Mouse (Mus musculus) CH12.LX (cell line): Measurements from ENCODE around the gene Gm4565.
"Not testable (repeated sequence)": the region's sequence is repeated elsewhere in the genome, so short reads cannot be mapped to it uniquely, and the experiment has no call there.

Source experiments
- CTCF ChIP-seq, 2 experiments: IDR thresholded peaks in 1 of 2; conservative IDR thresholded peaks in 1 of 2; 2 replicates each; pipeline ENCODE4 v1.5.1; 2011 to 2012; ENCODE audit warnings: low read depth in 2 of 2, low read length in 2 of 2, improper control_type of control experiment in 1 of 2, inconsistent platforms in 1 of 2, mild to moderate bottlenecking in 1 of 2, moderate library complexity in 1 of 2
- RAD21 ChIP-seq: IDR thresholded peaks from 2 replicates; pipeline ENCODE4 v1.6.1; 2011; ENCODE audit warnings: low read depth, mild to moderate bottlenecking, low read length, improper control_type of control experiment, moderate library complexity

DNA sequence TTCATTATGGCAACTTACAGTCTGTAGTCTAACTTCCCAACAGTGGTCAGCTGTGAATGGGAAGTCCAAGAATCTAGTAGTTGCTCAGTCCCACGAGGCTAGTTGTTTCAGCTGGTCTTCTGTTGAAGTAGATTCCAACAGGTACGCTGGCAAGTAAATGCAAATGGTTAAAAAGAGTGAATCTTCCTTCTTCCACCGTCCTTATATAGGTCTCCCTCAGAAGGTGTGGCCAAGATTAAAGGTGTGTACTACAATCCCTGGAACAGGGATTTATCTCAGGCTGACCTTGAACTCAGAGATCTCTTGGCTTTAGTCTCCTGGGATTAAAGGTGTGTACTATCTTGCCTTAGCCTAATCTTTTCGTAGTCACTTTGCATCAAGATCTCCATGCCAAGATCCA, at the start of gene Gm4565:
- TF ChIP-seq RAD21; CTCF (conservative IDR thresholded peaks at IDR 0.05 in 1 of 2, IDR thresholded peaks at IDR 0.05 in 1 of 2; ENCODE audit: low read depth in 2 of 2, low read length in 2 of 2): not testable (repeated sequence)
